Mouse (Mus musculus) kidney, adult 2 months (tissue): ENCODE measurements around the gene Paics.

Source experiments
- CTCF ChIP-seq: fragments of 200-500 bp; conservative IDR thresholded peaks from 2 replicates; pipeline ENCODE4 v1.5.1; 2011; ENCODE audit warnings: low read depth, mild to moderate bottlenecking, control low read depth, low read length, moderate library complexity, mixed read lengths; ENCODE audit not compliant: insufficient read depth, insufficient read length
- POLR2A ChIP-seq: fragments of 200-500 bp; IDR thresholded peaks from one replicate; pipeline ENCODE4 v1.6.1; 2011; ENCODE audit warnings: low read depth, low read length, control low read depth

GRCm38 (mm10) chr5:76955474-76955873 lies 4.4 kb downstream of the Paics start:
- no peak for TF ChIP-seq POLR2A
- TF ChIP-seq CTCF: no peak
